Mouse (Mus musculus) common myeloid progenitor, adult 5-6 weeks (primary cell): ENCODE results near the gene Tnfrsf9. TPM values are rescaled to one million over a fixed set of nuclear protein-coding genes. Genes with fewer than 3 reads are reported as not detected.
"Not testable (repeated sequence)": the region's sequence is repeated elsewhere in the genome, so short reads cannot be mapped to it uniquely, and the experiment has no call there.

ENCODE experiments used
- ATAC-seq: replicated peaks from 2 replicates; pipeline ENCODE4 v1.8.0; 2016; ENCODE audit warnings: low read depth, mild to moderate bottlenecking, moderate TSS enrichment, inconsistent platforms; ENCODE audit not compliant: poor library complexity, severe bottlenecking
- total RNA-seq: library from RNA; stranded (forward); fragments of 200-1000, 187-1606 nt; gene quantifications from 2 replicates; pipeline ENCODE4 v1.2.3, GENCODE M21; 2017

The Tnfrsf9 gene
- total RNA-seq, result not detected in 2 replicates

GRCm38 (mm10) chr4:150914290-150914733 lies at the start of gene Tnfrsf9, which contains the start of gene Park7:
Gene Tnfrsf9 (plus strand): TSS chr4:150914562.
Gene Park7 (minus strand): TSS chr4:150914437.
- ATAC-seq, result peak; percentile 81

GRCm38 (mm10) chr4:150865371-150865770 lies 49.0 kb upstream of the Tnfrsf9 start:
- ATAC-seq, result peak; percentile 52; the same call in 1 of the 2 replicates

GRCm38 (mm10) chr4:150866069-150866468 lies 48.3 kb upstream of the Tnfrsf9 start:
- no peak for ATAC-seq

GRCm38 (mm10) chr4:150866494-150866893 lies 47.9 kb upstream of the Tnfrsf9 start:
- no peak for ATAC-seq

GRCm38 (mm10) chr4:150868161-150868560 lies 46.2 kb upstream of the Tnfrsf9 start:
- ATAC-seq, result no peak

- ATAC-seq, result no peak
These were observed 45.5 kb upstream of the Tnfrsf9 start for GRCm38 (mm10) chr4:150868859-150869258.

- no peak for ATAC-seq
These were observed 44.8 kb upstream of the Tnfrsf9 start for GRCm38 (mm10) chr4:150869276-150870197.

- ATAC-seq, result no peak
These were observed 43.4 kb upstream of the Tnfrsf9 start for GRCm38 (mm10) chr4:150870963-150871391.

- no peak for ATAC-seq
These were observed 42.8 kb upstream of the Tnfrsf9 start for GRCm38 (mm10) chr4:150871392-150872138.

- ATAC-seq, result no peak
These were observed 42.2 kb upstream of the Tnfrsf9 start for GRCm38 (mm10) chr4:150872139-150872651.

GRCm38 (mm10) chr4:150872681-150873080 lies 41.7 kb upstream of the Tnfrsf9 start:
- ATAC-seq, result no peak

GRCm38 (mm10) chr4:150874416-150874815 lies 39.9 kb upstream of the Tnfrsf9 start:
- ATAC-seq, result not testable (repeated sequence)

GRCm38 (mm10) chr4:150875393-150875792 lies 39.0 kb upstream of the Tnfrsf9 start:
- no peak for ATAC-seq

GRCm38 (mm10) chr4:150879631-150880030 lies 34.7 kb upstream of the Tnfrsf9 start:
- ATAC-seq, result no peak

- ATAC-seq, result no peak
These were observed 34.0 kb upstream of the Tnfrsf9 start for GRCm38 (mm10) chr4:150880364-150880763.

GRCm38 (mm10) chr4:150882632-150883031 lies 31.7 kb upstream of the Tnfrsf9 start:
- no peak for ATAC-seq

GRCm38 (mm10) chr4:150887903-150888302 lies 26.5 kb upstream of the Tnfrsf9 start:
- no peak for ATAC-seq

- ATAC-seq, result no peak
These were observed 25.9 kb upstream of the Tnfrsf9 start for GRCm38 (mm10) chr4:150888492-150888891.

- no peak for ATAC-seq
These were observed 24.9 kb upstream of the Tnfrsf9 start for GRCm38 (mm10) chr4:150889273-150889954.

GRCm38 (mm10) chr4:150889955-150890315 lies 24.4 kb upstream of the Tnfrsf9 start:
- ATAC-seq, result no peak
